Mouse (Mus musculus): ENCODE results near the gene Dpp3.

Dpp3 gene

DNA sequence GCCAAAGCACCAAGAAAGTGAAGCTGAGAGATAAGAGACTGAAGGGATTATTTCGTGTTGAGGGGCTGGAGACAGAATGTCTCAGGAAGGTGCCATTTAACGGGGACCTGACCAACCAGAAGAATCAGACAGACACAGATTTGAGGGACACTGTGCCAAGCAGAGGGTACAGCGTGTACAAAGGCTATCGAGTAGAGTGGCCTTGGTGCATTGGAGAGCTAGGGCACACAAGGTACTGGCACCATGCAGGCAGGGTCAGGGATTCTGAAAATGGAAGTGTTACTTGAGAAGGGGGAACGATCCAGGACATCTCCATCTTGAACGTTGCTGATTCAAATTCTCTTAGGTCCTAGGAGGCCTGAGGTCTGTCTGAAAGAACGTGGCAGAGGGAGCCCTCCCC is 18.7 kb downstream of the Dpp3 start:
- ChIA-PET POLR2A (interaction anchor here in 3 of 4 experiments (0.6 to 4.3 kb wide), 7 partner anchors 10 to 97 kb away, joined by 3 to 12 read pairs (median 4); partner anchors contain the start of genes Dpp3 (in 1 of the 3), Gm21992 (in 1 of the 3), Rbm14 (in 1 of the 3) and Zdhhc24 (in 1 of the 3)), CTCF (interaction anchor here in 2 of 4 experiments (1.2 to 1.9 kb wide), 2 partner anchors 60 to 62 kb away, joined by 4 to 7 read pairs; no protein-coding TSS in a partner anchor)

DNA sequence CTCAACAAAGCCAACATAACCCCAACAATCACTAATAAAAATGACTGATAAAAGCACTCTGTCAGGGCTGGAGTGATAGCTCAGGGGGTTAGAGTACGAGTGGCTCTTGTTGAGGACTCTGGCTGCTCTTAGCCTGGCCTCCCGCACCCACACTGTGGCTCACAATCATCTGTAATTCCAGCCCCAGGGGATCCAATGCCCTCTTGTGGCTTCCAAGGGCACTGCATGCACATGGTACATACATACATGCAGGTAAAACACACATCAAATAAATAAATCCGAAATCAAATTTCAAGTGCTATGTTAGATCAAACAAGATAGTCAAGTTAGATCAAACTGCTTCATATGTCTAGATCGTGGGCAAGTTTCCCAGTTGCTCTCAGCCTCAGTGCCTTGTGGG is 20.0 kb downstream of the Dpp3 start:
- ChIA-PET CTCF (interaction anchor here in 2 of 4 experiments (0.9 to 2.1 kb wide), 3 partner anchors 30 to 153 kb away, joined by 4 to 8 read pairs (median 4); partner anchors contain the start of genes Actn3 (in 1 of the 2) and Zdhhc24 (in 1 of the 2)), POLR2A (interaction anchor here in 3 of 4 experiments (0.9 to 4.3 kb wide), 16 partner anchors 8 to 153 kb away, joined by 3 to 41 read pairs (median 12); partner anchors contain the start of genes Dpp3 (in 2 of the 3), Zdhhc24 (in 2 of the 3), Actn3 (in 1 of the 3) and Gm21992 (in 1 of the 3))

DNA sequence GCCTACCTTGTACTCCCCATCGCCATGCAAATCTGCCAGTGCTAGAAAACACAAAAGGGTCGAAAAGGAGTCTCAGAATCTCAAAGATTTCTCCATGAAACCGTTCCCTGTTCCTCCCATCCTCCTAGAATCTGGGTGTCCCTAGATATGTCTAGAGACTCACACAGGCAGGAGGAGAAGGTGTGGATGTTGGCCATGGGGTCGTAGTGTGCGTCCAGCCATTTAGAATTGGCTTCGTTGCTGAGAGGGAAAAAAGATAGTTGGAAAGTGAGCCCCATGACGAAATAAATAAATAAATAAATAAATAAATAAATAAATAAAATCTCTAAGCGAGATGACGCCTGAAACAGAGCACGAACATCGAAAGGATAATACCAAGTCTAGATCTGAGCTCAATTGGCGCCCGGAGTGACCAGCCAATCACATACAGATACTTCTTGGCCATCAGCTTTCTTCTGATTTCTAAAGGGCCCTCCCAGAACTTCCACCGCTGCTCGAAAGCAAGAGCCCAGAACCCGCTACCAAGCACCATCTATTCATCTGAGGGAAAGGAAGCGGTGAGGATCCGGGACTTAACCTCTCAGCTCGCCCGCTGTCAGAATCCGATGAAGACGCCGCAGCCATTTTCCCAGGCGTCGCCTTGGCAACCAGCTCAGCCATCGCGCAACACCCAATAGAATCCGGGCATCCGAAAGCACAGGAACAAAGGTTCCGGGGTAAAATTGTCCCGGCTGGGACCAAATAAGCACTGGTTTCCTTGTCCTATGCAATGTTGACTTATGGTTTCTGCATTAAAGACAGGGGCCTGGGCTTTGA is 21.9 kb downstream of the Dpp3 start, which contains the start of gene Bbs1:
Bbs1 (minus strand) TSS at position 650 of the 816 bp plus-strand sequence.
- POLR2A ChIA-PET, result interaction anchor here (0.5 to 3.4 kb wide), 46 partner anchors 9 to 396 kb away, joined by 3 to 41 read pairs (median 4); partner anchors contain the start of genes Actn3 (in 2 of the 4), Dpp3 (in 2 of the 4), Gm21992 (in 2 of the 4) and Rbm14 (in 2 of the 4)
- CTCF ChIA-PET, result interaction anchor here (0.7 to 2.2 kb wide), 13 partner anchors 9 to 143 kb away, joined by 3 to 8 read pairs (median 3); partner anchors contain the start of genes Ccdc87 (in 1 of the 4), Ccs (in 1 of the 4) and Dpp3 (in 1 of the 4)

DNA sequence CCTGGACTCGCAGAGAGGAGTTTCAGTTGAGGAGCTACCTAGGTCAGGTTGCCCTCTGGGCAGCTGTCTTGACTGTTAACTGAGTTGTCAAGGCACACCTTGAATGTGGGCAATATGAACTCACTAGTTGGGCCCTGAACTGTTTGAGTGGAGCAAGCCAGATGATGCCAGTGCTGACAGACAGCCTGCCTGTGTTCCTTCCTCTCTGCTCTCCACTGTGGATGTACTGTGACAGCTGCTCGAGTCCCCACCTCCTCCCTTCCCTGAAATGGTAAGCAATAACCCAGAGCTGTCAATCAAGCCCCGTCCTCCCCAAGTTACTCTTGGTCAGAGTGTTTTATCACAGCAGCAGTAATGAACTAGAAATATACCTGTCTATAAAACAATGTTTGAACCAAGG is 28.2 kb downstream of the Dpp3 start:
- CTCF ChIA-PET, result interaction anchor here in 1 of 4 experiments (0.5 kb wide), 1 partner anchor 389 kb away, joined by 3 read pairs; no protein-coding TSS in a partner anchor
- POLR2A ChIA-PET, result interaction anchor here in 2 of 4 experiments (0.6 to 1.5 kb wide), 4 partner anchors 15 to 255 kb away, joined by 3 to 4 read pairs (median 3); no protein-coding TSS in a partner anchor

DNA sequence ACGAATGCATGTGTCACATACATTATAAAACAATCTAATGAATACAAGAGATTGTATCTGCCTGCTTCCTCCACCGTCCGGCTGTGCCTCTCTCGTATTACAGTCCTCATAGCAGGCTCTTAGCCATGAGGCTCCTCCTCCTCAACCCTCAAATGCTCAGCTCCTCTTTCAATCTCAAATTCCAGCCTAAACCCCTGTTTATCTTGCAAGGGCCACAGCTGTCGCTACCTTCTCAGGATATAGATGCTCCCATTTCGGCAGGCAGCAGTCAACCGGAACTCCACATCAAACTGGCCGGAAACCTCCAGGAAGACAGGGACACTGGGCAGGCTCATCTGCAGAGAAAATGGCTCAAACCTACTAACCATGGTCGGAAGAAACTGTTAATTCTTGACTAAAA is 29.1 kb downstream of the Dpp3 start:
- ChIA-PET POLR2A (interaction anchor here in 3 of 4 experiments (0.6 to 3.5 kb wide), 6 partner anchors 17 to 89 kb away, joined by 3 to 16 read pairs (median 4); partner anchors contain the start of genes Dpp3 (in 1 of the 3), Gm21992 (in 1 of the 3), Mrpl11 (in 1 of the 3) and Rbm14 (in 1 of the 3)), CTCF (no interaction called here)

DNA sequence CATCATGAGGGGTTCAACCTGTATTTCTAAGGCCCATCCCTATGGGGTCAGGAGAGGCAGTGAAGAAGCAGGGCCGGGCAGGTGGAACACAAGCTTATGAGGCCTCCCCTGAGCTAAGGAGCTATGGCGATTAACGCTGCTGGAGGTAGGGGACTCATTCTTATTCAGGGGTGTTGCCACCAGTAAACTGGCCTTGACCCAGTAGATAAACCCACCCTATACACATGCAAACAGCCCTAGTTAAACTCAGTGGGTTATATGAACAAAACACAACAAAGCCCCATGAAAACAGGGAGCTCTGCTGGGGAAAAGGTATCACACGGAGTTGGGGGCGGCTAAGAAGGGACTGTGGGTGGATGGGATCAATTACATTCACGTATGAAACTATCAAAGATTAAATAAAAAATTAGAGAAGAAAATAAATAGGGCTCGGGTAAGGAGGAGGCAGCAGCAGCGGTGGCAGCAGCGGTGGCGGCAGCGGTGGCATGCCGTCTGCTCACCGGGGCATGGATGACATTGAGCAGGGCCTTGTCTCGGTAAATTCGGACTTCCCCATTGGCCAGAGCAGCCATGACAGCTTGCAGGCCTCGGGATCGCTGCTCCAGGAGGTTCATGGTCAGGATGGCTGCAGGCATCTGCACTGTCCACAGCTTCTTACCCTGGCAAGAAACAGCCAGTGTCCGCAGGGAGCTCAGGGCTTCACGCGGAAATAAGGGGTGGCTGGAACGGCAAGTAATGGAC is 31.1 kb downstream of the Dpp3 start:
- POLR2A ChIA-PET, result interaction anchor here (0.6 to 3.5 kb wide), 92 partner anchors 9 to 1113 kb away, joined by 3 to 44 read pairs (median 4); partner anchors contain the start of genes Bbs1 (in 4 of the 4), Zdhhc24 (in 4 of the 4), Actn3 (in 3 of the 4) and Dpp3 (in 3 of the 4)
- CTCF ChIA-PET, result interaction anchor here (0.5 to 2.0 kb wide), 14 partner anchors 9 to 141 kb away, joined by 3 to 8 read pairs (median 3); partner anchors contain the start of genes Bbs1 (in 2 of the 4), Ctsf (in 1 of the 4), Dpp3 (in 1 of the 4) and Zdhhc24 (in 1 of the 4)

DNA sequence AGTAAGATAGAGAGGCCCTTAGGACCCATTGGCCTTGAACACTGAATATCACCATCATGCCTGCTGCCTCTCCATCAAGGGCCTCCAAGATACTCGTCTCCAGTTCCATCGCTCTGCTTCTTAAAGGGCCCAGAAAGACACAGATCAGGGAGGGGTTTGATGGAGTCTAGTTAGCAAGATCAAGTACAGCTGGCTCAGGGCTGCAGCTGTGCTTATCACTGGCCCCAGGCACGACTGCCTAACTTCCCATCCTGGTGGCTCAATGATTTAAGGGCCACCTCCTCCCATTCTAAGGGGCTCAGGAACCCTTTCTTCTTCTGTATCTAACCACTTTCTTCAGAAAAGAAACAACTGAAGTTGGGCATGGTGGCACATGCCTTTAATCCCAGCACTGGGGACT is 36.3 kb downstream of the Dpp3 start:
- ChIA-PET POLR2A (interaction anchor here in 2 of 4 experiments (1.1 to 3.7 kb wide), 5 partner anchors 10 to 52 kb away, joined by 3 to 38 read pairs (median 5); partner anchors contain the start of genes Actn3 (in 1 of the 2), Bbs1 (in 1 of the 2), Ccdc87 (in 1 of the 2) and Ccs (in 1 of the 2)), CTCF (no interaction called here)

DNA sequence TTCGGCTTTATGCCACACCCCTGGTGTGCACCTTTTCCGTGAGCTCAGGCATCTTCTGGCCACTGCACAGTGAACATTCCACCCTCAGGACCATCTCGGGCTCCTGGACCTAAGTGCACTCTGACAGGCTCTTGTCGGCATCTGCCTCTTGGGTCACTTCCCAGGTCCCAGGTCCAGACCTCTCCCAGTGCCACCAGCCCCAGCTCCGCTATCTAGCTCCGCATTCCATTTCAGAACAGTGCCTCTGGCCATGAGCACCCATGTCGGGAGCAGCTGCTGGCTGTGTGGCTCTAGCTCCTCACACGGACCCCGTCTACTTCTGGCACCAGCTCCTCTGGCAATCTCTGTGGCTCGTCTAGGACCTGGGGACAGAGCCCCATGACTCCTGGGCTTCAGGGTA is 38.3 kb downstream of the Dpp3 start:
- ChIA-PET CTCF (interaction anchor here in 2 of 4 experiments (0.5 to 1.3 kb wide), 4 partner anchors 17 to 412 kb away, joined by 3 to 5 read pairs (median 4); partner anchors contain the start of gene Bbs1 (in 1 of the 2)), POLR2A (interaction anchor here (0.8 to 3.7 kb wide), 20 partner anchors 10 to 177 kb away, joined by 3 to 38 read pairs (median 3); partner anchors contain the start of genes Zdhhc24 (in 4 of the 4), Bbs1 (in 2 of the 4), Actn3 (in 1 of the 4) and Ctsf (in 1 of the 4))

DNA sequence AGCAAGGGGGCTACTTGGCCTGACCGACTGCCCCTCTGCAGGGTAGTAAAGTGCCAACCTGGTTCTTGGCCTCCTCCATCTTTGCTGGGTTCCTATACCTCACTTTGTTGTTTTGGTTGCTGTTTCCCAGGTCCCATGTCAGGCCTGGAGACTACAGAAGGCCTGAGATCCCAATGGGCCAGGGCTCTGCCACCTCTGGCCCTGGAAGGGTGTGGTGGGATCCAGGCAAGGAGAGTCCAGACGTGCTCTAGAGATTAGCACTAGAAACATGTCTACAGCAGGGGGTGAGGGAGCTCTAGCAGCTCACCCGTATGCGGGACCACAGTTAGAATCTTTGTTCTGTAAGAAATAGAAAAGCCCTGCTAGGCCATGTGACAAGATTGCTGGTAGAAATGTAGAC is 44.1 kb downstream of the Dpp3 start:
- ChIA-PET CTCF (interaction anchor here in 1 of 4 experiments (0.6 kb wide), 1 partner anchor 1784 kb away, joined by 3 read pairs; no protein-coding TSS in a partner anchor), POLR2A (interaction anchor here in 2 of 4 experiments (0.6 to 1.0 kb wide), 4 partner anchors 13 to 72 kb away, joined by 3 to 4 read pairs (median 3); partner anchors contain the start of genes Gm21992 (in 1 of the 2) and Rbm14 (in 1 of the 2))

DNA sequence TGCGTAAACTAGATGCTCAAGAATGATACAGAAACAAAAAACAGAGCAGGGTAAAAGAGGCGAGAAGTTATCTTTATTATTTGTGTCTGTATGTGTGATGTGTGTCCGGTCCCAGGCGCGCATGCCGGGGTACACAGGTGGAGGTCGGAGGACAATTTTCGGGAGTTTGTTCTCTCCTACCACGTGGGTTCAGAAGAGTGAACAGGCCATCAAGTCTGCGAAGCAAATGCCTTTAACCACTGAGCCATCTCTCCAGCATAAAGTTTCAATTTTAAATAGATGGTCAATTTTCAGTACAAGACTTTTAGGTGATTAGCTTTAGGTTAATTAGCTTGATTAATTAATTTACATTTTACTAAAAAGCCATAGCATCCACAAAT is 48.8 kb downstream of the Dpp3 start:
- CTCF ChIA-PET, result interaction anchor here in 2 of 4 experiments (0.6 to 1.4 kb wide), 3 partner anchors 32 to 896 kb away, joined by 3 to 11 read pairs (median 7); no protein-coding TSS in a partner anchor

DNA sequence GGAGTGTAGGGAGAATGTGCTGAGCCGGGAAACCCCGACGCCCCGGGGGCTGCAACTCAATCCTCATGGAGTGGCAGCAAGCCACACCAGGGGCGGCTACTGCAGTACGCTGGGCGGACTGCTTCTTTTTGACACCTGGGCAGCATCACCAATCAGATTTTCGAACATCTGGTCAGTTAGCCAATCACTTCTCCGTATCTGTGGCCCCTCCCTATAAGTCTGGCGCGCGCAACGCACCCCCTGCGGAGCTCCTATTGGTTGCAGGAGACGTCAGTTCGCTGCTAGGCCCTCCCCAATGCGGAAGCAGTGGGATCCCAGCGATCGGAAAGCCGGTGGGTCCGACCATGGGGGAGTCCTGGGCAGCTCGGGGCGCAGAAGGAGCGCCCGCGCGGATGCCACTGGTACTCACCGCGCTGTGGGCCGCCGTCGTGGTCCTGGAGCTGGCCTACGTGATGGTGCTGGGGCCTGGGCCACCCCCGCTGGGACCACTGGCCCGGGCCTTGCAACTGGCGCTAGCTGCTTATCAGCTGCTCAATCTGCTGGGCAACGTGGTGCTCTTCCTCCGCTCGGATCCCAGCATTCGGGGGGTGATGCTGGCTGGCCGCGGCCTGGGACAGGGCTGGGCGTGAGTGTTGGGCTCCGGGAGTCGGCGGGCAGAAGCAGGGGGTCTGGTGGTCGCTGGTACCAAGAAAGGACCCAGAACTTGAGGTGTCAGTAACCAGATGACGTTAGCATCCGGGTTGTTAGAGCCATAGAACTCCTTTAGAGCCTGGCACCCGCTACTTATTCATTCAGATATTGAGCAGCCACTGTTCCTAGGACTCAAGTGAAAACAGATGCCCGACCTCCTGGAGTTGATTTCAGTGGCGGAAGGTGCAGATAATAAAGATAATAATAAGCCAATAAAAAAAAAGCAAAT is 49.4 kb downstream of the Dpp3 start, which contains the start of gene Zdhhc24:
Zdhhc24 (plus strand) TSS at position 264 of the 919 bp plus-strand sequence.
- CTCF ChIA-PET, result interaction anchor here in 3 of 4 experiments (0.6 to 1.4 kb wide), 17 partner anchors 17 to 1158 kb away, joined by 3 to 11 read pairs (median 3); partner anchors contain the start of genes Dpp3 (in 1 of the 3), Rbm4b (in 1 of the 3) and Rin1 (in 1 of the 3)
- POLR2A ChIA-PET, result interaction anchor here (0.6 to 3.6 kb wide), 76 partner anchors 8 to 611 kb away, joined by 3 to 38 read pairs (median 5); partner anchors contain the start of genes Dpp3 (in 3 of the 4), Bbs1 (in 2 of the 4), Ccdc87 (in 2 of the 4) and Ccs (in 2 of the 4)

More for the DNA sequence above, 48.8 kb downstream of the Dpp3 start:
- POLR2A ChIA-PET, result interaction anchor here (0.7 to 3.6 kb wide), 29 partner anchors 10 to 577 kb away, joined by 3 to 38 read pairs (median 6); partner anchors contain the start of genes Gm21992 (in 2 of the 4), Rbm14 (in 2 of the 4), Bbs1 (in 1 of the 4) and Ccdc87 (in 1 of the 4)

DNA sequence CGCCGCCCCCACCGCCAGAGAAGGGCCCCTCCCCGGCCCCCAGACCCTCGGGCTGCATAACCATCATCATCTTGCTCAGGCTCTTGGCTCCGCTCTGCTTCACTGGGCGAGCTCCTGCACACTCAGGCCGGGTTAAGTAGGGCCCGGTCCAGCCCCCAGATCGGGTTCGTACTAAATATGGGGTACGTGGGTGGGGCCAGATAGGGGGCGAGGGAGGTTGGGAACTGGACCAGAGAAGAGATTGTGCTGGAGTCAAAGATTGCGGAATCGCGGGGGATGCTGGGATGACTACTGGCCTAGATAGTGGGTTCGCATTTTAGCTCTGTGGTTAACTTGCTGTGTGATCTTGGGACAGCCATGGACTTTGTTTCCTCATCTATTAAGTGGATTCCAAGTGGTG is 50.3 kb downstream of the Dpp3 start, which contains the start of gene Actn3:
Actn3 (minus strand) TSS at position 125 of the 400 bp plus-strand sequence.
- ChIA-PET CTCF (interaction anchor here in 2 of 4 experiments (0.6 to 1.4 kb wide), 15 partner anchors 17 to 671 kb away, joined by 3 to 11 read pairs (median 3); partner anchors contain the start of genes Dpp3 (in 1 of the 2), Rbm4b (in 1 of the 2) and Rin1 (in 1 of the 2)), POLR2A (interaction anchor here (0.6 to 3.6 kb wide), 70 partner anchors 8 to 595 kb away, joined by 3 to 38 read pairs (median 6); partner anchors contain the start of genes Dpp3 (in 3 of the 4), Bbs1 (in 2 of the 4), Ccdc87 (in 2 of the 4) and Ccs (in 2 of the 4))

DNA sequence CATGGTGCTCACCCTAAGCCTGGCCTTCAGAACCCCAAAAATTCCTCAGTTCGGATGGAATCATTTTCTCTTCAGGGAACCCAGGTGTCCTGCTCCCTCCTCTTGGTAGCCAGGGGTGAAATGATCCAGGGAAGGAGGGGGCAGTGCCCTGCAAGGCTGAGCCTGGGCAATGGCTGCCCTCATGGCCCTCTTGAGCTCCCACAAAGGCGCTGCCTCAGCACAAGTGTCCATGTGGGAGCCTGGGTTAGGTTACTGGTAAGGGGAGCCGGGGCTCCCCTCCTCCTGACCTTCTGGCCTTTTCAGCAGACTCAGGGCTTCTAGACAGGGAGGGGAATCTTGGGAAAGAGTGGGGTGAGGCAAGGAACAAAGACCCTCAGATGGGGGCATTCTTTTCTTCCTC is 51.3 kb downstream of the Dpp3 start:
- ChIA-PET CTCF (interaction anchor here in 1 of 4 experiments (1.5 kb wide), 1 partner anchor 121 kb away, joined by 3 read pairs; no protein-coding TSS in a partner anchor), POLR2A (interaction anchor here in 2 of 4 experiments (0.6 to 3.6 kb wide), 18 partner anchors 10 to 1538 kb away, joined by 3 to 34 read pairs (median 3); partner anchors contain the start of genes Ccdc87 (in 2 of the 2), Ccs (in 2 of the 2), Ctsf (in 1 of the 2) and Mrpl11 (in 1 of the 2))

DNA sequence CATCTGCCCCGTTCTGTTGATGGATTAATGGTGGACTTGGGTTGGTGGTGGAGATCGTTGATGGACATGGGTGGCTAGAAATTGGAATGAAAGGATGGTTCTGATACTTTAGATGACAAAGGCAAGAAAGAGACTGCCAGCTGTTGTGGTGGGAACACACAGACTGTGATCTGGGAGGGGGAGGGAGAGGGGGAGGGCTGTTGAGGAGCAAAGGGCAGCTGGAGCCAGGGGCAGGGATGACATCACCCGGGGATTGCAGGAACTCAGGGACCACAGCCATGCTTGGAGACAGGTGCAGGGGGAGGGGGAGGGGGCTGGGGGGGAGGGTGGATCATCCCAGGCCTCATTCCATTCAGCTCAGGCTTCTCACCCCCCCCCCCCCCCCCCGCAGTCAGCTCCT is 51.8 kb downstream of the Dpp3 start:
- ChIA-PET CTCF (interaction anchor here in 1 of 4 experiments (1.5 kb wide), 1 partner anchor 121 kb away, joined by 3 read pairs; no protein-coding TSS in a partner anchor), POLR2A (interaction anchor here in 3 of 4 experiments (0.8 to 3.6 kb wide), 15 partner anchors 10 to 87 kb away, joined by 3 to 34 read pairs (median 3); partner anchors contain the start of genes Ctsf (in 1 of the 3) and Mrpl11 (in 1 of the 3))

DNA sequence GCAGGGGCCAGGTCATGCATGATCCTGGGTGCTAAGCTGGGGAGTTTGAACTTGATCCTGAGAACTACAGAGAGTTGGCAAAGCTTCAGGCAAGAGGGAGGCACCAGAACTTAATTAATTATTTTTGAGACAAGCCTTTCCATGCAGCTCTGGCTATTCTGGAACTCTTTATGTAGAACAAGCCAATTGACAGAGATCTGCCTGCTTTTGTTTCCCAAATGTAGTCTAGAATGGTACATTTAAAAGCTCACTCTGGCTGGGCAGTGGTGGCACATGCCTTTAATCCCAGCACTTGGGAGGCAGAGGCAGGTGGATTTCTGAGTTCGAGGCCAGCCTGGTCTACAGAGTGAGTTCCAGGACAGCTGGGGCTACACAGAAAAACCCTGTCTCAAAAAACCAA is 53.5 kb downstream of the Dpp3 start:
- POLR2A ChIA-PET, result interaction anchor here in 3 of 4 experiments (0.6 to 3.4 kb wide), 24 partner anchors 10 to 524 kb away, joined by 3 to 13 read pairs (median 4); partner anchors contain the start of genes Bbs1 (in 1 of the 3), Ccdc87 (in 1 of the 3), Ccs (in 1 of the 3) and Ctsf (in 1 of the 3)

More for the DNA sequence above, 53.5 kb downstream of the Dpp3 start:
- CTCF ChIA-PET, result interaction anchor here in 2 of 4 experiments (1.0 to 1.9 kb wide), 2 partner anchors 23 to 61 kb away, joined by 3 to 6 read pairs; no protein-coding TSS in a partner anchor
